Comparison of ENCODE assay signal across 19 mouse cellular contexts in the genomic region with DNA sequence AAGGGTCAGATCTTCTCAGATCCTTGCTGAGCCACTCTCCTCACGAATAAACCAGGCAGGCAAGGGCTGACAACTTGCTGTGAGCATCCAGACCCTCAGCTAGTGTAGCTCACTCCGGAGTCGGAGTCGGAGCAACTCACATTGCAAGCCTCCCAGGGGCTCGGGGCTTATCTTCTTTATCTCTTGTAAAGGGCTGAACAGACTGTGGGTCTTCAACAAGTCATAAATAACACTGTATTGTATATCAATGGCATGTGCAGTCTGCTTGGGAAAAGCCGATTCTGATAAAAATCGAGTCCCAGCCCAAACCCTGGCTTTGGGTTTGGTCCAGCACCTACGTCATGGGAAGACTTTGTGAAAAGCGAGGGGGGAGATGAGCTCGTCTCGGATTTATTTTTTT.
DNase-seq lines count a peak whose midpoint lies in the region; ATAC-seq and TF ChIP-seq lines count a peak whose summit lies in the region.
"Had no signal": no experiment of that assay in that cellular context is flagged by ENCODE, and none has a peak within 500 bp of the region (broad histone marks: within the 10 kb centered on the region; RNA-seq: fewer than 3 reads in every experiment).

No protein-coding gene starts in this region.

- no peak for TF ChIP-seq POLR2A in lung, adult 2 months (IDR thresholded peaks at IDR 0.05; ENCODE audit: borderline replicate concordance, extremely low read depth, low read depth, low read length)

- 25% methylated on average over 11 of the region's 11 CpGs for WGBS in lung, embryonic 14.5 days
- 55% methylated on average over 11 of the region's 11 CpGs for WGBS in lung, adult 2 months

- no peaks in the 10 kb centered on the region for H3K9me3 ChIP-seq in lung, embryonic 14.5 days (ENCODE audit: low read depth, low read length)
- H3K9me3 ChIP-seq: hindbrain, embryonic 15.5 days had no signal

- H3K9ac ChIP-seq in lung, embryonic 14.5 days, result no peak overlapping the region
- H3K9ac ChIP-seq: hindbrain, embryonic 15.5 days; liver, postnatal 0 days had no signal

- intact Hi-C loops in heart, postnatal 10 days (cut with DNase I), result no loop called here
- intact Hi-C loops in heart, postnatal 25 days (cut with DNase I), result no loop called here
- intact Hi-C loops in gastrocnemius, postnatal 14 days (cut with DNase I; ENCODE audit: low total_unique reads), result no loop called here

- H3K4me2 ChIP-seq in lung, embryonic 14.5 days, result peak overlapping the region; percentile 28; the same call in 1 of the 2 replicates
- H3K4me2 ChIP-seq: hindbrain, embryonic 15.5 days; liver, embryonic 11.5 days had no signal

- H3K27me3 ChIP-seq in lung, embryonic 14.5 days (ENCODE audit: insufficient read depth, low read length), result no peaks in the 10 kb centered on the region
- H3K27me3 ChIP-seq: hindbrain, embryonic 15.5 days had no signal

- H3K27ac ChIP-seq in lung, embryonic 14.5 days (ENCODE audit: low read depth), result no peak overlapping the region
- H3K27ac ChIP-seq: heart, adult 2 months; hindbrain, embryonic 15.5 days had no signal

- no peak overlapping the region for H3K4me3 ChIP-seq in lung, embryonic 14.5 days (ENCODE audit: low read depth, low read length)
- H3K4me3 ChIP-seq in lung, adult 2 months (replicated peaks; ENCODE audit: extremely low read depth, low read depth, low read length), result no peak overlapping the region
- H3K4me3 ChIP-seq: heart, adult 2 months; hindbrain, embryonic 15.5 days had no signal

- peak; percentile 22 to 30 for DNase-seq in heart, postnatal 10 days
- no peak for DNase-seq in heart, postnatal 25 days (ENCODE audit: low spot score)
- DNase-seq in lung, embryonic 14.5 days, result peak; percentile 81
- no peak for DNase-seq in lung, adult 2 months
- peak; percentile 35 for DNase-seq in gastrocnemius, postnatal 14 days
- peak; percentile 29 to 31 for DNase-seq in lung, postnatal 4 days
- DNase-seq: adrenal gland, adult 2 months; cerebellum, adult 11 months; cerebellum, adult 9-11 months; kidney, adult 8-10 months; kidney, postnatal 14 days; liver, postnatal 0 days; midbrain, embryonic 14.5 days; right cerebral cortex, postnatal 14 days; spleen, adult 18-20 months had no signal

- no peaks in the 10 kb centered on the region for H3K4me1 ChIP-seq in lung, embryonic 14.5 days (ENCODE audit: insufficient read depth)
- H3K4me1 ChIP-seq in lung, adult 2 months (ENCODE audit: control insufficient read depth, insufficient read depth, low read length), result no peaks in the 10 kb centered on the region
- H3K4me1 ChIP-seq: hindbrain, embryonic 15.5 days had no signal

- no peaks in the 10 kb centered on the region for H3K36me3 ChIP-seq in lung, embryonic 14.5 days (ENCODE audit: insufficient read depth)
- H3K36me3 ChIP-seq: hindbrain, embryonic 15.5 days had no signal

- no peak for TF ChIP-seq CTCF in lung, embryonic 14.5 days (IDR thresholded peaks at IDR 0.05; ENCODE audit: low read depth)
- TF ChIP-seq CTCF in lung, adult 2 months (IDR thresholded peaks at IDR 0.05; ENCODE audit: insufficient read depth, low read length), result no peak

- peak; percentile 35; the same call in 1 of the 2 replicates for ATAC-seq in lung, embryonic 14.5 days (ENCODE audit: insufficient read depth)
- no peak for ATAC-seq in erythroid progenitor cell, adult 5-6 weeks (replicated peaks; ENCODE audit: low FRiP score, poor library complexity, severe bottlenecking)
- ATAC-seq: liver, postnatal 0 days had no signal

Comparison
In these comparisons a context has a peak if more than half of its experiments do, and no peak if none do; other contexts are left out.
1. DNase-seq: peak in heart, postnatal 10 days (2 of 2), lung, embryonic 14.5 days (single experiment), gastrocnemius, postnatal 14 days (single experiment) and lung, postnatal 4 days (2 of 2); none in heart, postnatal 25 days (single experiment) and lung, adult 2 months (single experiment).